Mouse (Mus musculus) liver, postnatal 0 days (tissue): Measurements from ENCODE around the gene Klhl24. TPM values are rescaled to one million over a fixed set of nuclear protein-coding genes. Genes with fewer than 3 reads are reported as not detected.

Source experiments
- ATAC-seq: fragments of 200-750 bp; cut with Nextera tagmentation; 2 replicates; pipeline ENCODE4 v1.8.0; 2017; ENCODE audit warnings: mild to moderate bottlenecking, moderate library complexity
- DNase-seq: peaks from one replicate; pipeline ENCODE4 v3.0.0-alpha.2; 2016
- H3K27ac ChIP-seq: fragments of 300-500 bp; sonication (generic); 2 replicates; pipeline ENCODE4 v1.5.1; 2014; ENCODE audit warnings: antibody characterized with exemption, moderate library complexity, mild to moderate bottlenecking, low read depth
- H3K27me3 ChIP-seq: fragments of 300-500 bp; sonication (generic); 2 replicates; pipeline ENCODE4 v1.6.1; 2014; ENCODE audit warnings: low read length, control low read depth, mixed read lengths; ENCODE audit not compliant: insufficient read depth
- H3K36me3 ChIP-seq: fragments of 300-500 bp; sonication (generic); replicated peaks from 2 replicates; pipeline ENCODE4 v1.6.1; 2014; ENCODE audit warnings: mild to moderate bottlenecking, control low read depth, low read length, moderate library complexity, mixed read lengths; ENCODE audit not compliant: insufficient read depth
- H3K4me1 ChIP-seq: fragments of 300-500 bp; sonication (generic); 2 replicates; pipeline ENCODE4 v1.6.1; 2014; ENCODE audit warnings: antibody characterized with exemption, mild to moderate bottlenecking, control low read depth; ENCODE audit not compliant: insufficient read depth
- H3K4me2 ChIP-seq: fragments of 300-500 bp; sonication (generic); 2 replicates; pipeline ENCODE4 v1.6.1; 2014; ENCODE audit warnings: low read depth, mild to moderate bottlenecking, low read length, moderate library complexity, mixed read lengths
- H3K4me3 ChIP-seq: fragments of 300-500 bp; sonication (generic); 2 replicates; pipeline ENCODE4 v1.5.1; 2014; ENCODE audit warnings: low read depth, low read length
- H3K9ac ChIP-seq: fragments of 300-500 bp; sonication (generic); replicated peaks from 2 replicates; pipeline ENCODE4 v1.6.1; 2014; ENCODE audit warnings: mild to moderate bottlenecking, moderate library complexity
- H3K9me3 ChIP-seq: fragments of 300-500 bp; sonication (generic); 2 replicates; pipeline ENCODE4 v1.6.1; 2016; ENCODE audit warnings: mild to moderate bottlenecking, control low read depth, low read length, mixed read lengths
- CTCF ChIP-seq: sonication (generic); IDR thresholded peaks from 2 replicates; pipeline ENCODE4 v1.5.1; 2016; ENCODE audit warnings: antibody characterized with exemption, low read depth
- EP300 ChIP-seq: IDR thresholded peaks from 2 replicates; pipeline ENCODE4 v1.6.1; 2016; ENCODE audit warnings: antibody characterized with exemption, low read depth, mild to moderate bottlenecking
- WGBS: fragments of 180-500 bp; shearing (Covaris S2); extraction: QIAGEN DNeasy Blood & Tissue Kit; methylation state at CpG from one replicate; pipeline ENCODE4 v1.1.7; 2014; ENCODE audit not compliant: insufficient replicate concordance; 5-methylcytosine and 5-hydroxymethylcytosine counted together
- polyA plus RNA-seq: library from polyadenylated mRNA; unstranded; fragments of >200 nt; fragmentation: Nextera tagmentation; extraction: Ambion mirVana; gene quantifications from 2 replicates; pipeline ENCODE4 v1.2.1, GENCODE M21; 2015

Klhl24 gene
- polyA plus RNA-seq, 1 experiment from 2014 or later: 10.5 TPM

GRCm38 (mm10) chr16:20085250-20085905 is 12.0 kb upstream of the Klhl24 start:
- 61% methylated on average over 5 of the region's 5 CpGs for WGBS
- ATAC-seq (no peak), DNase-seq (no peak)
- H3K27me3 ChIP-seq: no peaks in the 10 kb centered on the region
- no peaks in the 10 kb centered on the region; the same call in 1 of the 2 replicates for H3K4me1 ChIP-seq
- H3K9ac ChIP-seq: no peak overlapping the region
- TF ChIP-seq CTCF (no peak), EP300 (no peak)
- no peaks in the 10 kb centered on the region for H3K9me3 ChIP-seq
- H3K4me3 ChIP-seq: no peak overlapping the region
- H3K4me2 ChIP-seq: no peak overlapping the region
- H3K27ac ChIP-seq: peak overlapping the region; percentile 70
- H3K36me3 ChIP-seq: no peaks in the 10 kb centered on the region

GRCm38 (mm10) chr16:20086976-20087375 is 10.4 kb upstream of the Klhl24 start:
- no peak for DNase-seq
- WGBS: 78% methylated on average over 5 of the region's 5 CpGs

GRCm38 (mm10) chr16:20089636-20090035 is 7.7 kb upstream of the Klhl24 start:
- no peak for DNase-seq
- TF ChIP-seq CTCF: peak; percentile 28
- TF ChIP-seq EP300: no peak
- H3K4me2 ChIP-seq: no peak overlapping the region
- no peak overlapping the region for H3K4me3 ChIP-seq
- peaks cover 5% of the 10 kb centered on the region for H3K4me1 ChIP-seq
- 78% methylated on average over 3 of the region's 3 CpGs for WGBS
- H3K27me3 ChIP-seq: no peaks in the 10 kb centered on the region
- no peaks in the 10 kb centered on the region for H3K36me3 ChIP-seq
- no peak for ATAC-seq
- H3K9ac ChIP-seq: no peak overlapping the region
- no peak overlapping the region for H3K27ac ChIP-seq
- no peaks in the 10 kb centered on the region for H3K9me3 ChIP-seq

More at GRCm38 (mm10) chr16:20086976-20087375, 10.4 kb upstream of the Klhl24 start:
- H3K27ac ChIP-seq: no peak overlapping the region
- no peaks in the 10 kb centered on the region for H3K27me3 ChIP-seq
- no peak for ATAC-seq
- no peak overlapping the region for H3K4me2 ChIP-seq
- H3K4me1 ChIP-seq: peaks cover 5% of the 10 kb centered on the region
- no peaks in the 10 kb centered on the region for H3K9me3 ChIP-seq
- H3K4me3 ChIP-seq: no peak overlapping the region
- H3K36me3 ChIP-seq: no peaks in the 10 kb centered on the region
- TF ChIP-seq CTCF (no peak), EP300 (no peak)
- no peak overlapping the region for H3K9ac ChIP-seq

GRCm38 (mm10) chr16:20090921-20091575 is 6.3 kb upstream of the Klhl24 start:
- Histone ChIP-seq H3K27me3 (no peaks in the 10 kb centered on the region), H3K9me3 (no peaks in the 10 kb centered on the region), H3K9ac (no peak overlapping the region), H3K4me3 (no peak overlapping the region), H3K27ac (no peak overlapping the region), H3K4me1 (peaks cover 5% of the 10 kb centered on the region), H3K36me3 (no peaks in the 10 kb centered on the region), H3K4me2 (no peak overlapping the region)
- ATAC-seq: 0 out of 2 replicates have a peak, but pooled peaks have one; percentile 58
- no peak for DNase-seq
- 48% methylated on average over 5 of the region's 5 CpGs for WGBS
- no peak for TF ChIP-seq EP300
- no peak for TF ChIP-seq CTCF

GRCm38 (mm10) chr16:20095966-20096365 is 1.4 kb upstream of the Klhl24 start:
- DNase-seq (no peak), ATAC-seq (no peak)
- no peaks in the 10 kb centered on the region for H3K9me3 ChIP-seq
- no peak overlapping the region for H3K4me3 ChIP-seq
- H3K27ac ChIP-seq: no peak overlapping the region
- no peaks in the 10 kb centered on the region for H3K27me3 ChIP-seq
- H3K9ac ChIP-seq: no peak overlapping the region
- H3K4me1 ChIP-seq: peaks cover 8% of the 10 kb centered on the region
- 0 out of 2 replicates have a peak, but pooled peaks cover 3% of the 10 kb centered on the region for H3K36me3 ChIP-seq
- 82% methylated on average over 2 of the region's 2 CpGs for WGBS
- TF ChIP-seq CTCF (peak; percentile 57), EP300 (no peak)
- no peak overlapping the region for H3K4me2 ChIP-seq

GRCm38 (mm10) chr16:20097711-20098374 is 501 bp downstream of the Klhl24 start:
- peak; percentile 95 for DNase-seq

More at GRCm38 (mm10) chr16:20097711-20098374, 501 bp downstream of the Klhl24 start:
- TF ChIP-seq EP300: peak; percentile 66; the same call in 1 of the 2 replicates
- no peak for TF ChIP-seq CTCF
- peak; percentile 90 for ATAC-seq
- Histone ChIP-seq H3K27ac (peak overlapping the region; percentile 100), H3K4me3 (peak overlapping the region; percentile 87), H3K36me3 (0 out of 2 replicates have a peak, but pooled peaks cover 3% of the 10 kb centered on the region), H3K27me3 (no peaks in the 10 kb centered on the region), H3K4me2 (peak overlapping the region; percentile 79), H3K9ac (peak overlapping the region; percentile 95), H3K4me1 (0 out of 2 replicates have a peak, but pooled peaks cover 3% of the 10 kb centered on the region), H3K9me3 (no peaks in the 10 kb centered on the region)
- under 1% methylated on average over 53 of the region's 61 CpGs for WGBS
